Mouse (Mus musculus) hindbrain, embryonic 14.5 days (tissue): ENCODE results near the gene Dock10. TPM values are rescaled to one million over a fixed set of nuclear protein-coding genes. Genes with fewer than 3 reads are reported as not detected.
"Not testable (repeated sequence)": the region's sequence is repeated elsewhere in the genome, so short reads cannot be mapped to it uniquely, and the experiment has no call there.

ENCODE experiments used
- ATAC-seq: fragments of 200-750 bp; cut with Nextera tagmentation; 2 replicates; pipeline ENCODE4 v1.8.0; 2017; ENCODE audit warnings: moderate number of reproducible peaks, mild to moderate bottlenecking, moderate TSS enrichment, moderate library complexity; ENCODE audit not compliant: low FRiP score
- DNase-seq: peaks from one replicate; pipeline ENCODE4 v3.0.0-alpha.2; 2015; ENCODE audit warnings: low spot score
- H3K27ac ChIP-seq: fragments of 300-500 bp; sonication (generic); 2 replicates; pipeline ENCODE4 v1.5.1; 2014; ENCODE audit warnings: mild to moderate bottlenecking, moderate library complexity
- H3K27me3 ChIP-seq: fragments of 300-500 bp; sonication (generic); 2 replicates; pipeline ENCODE4 v1.6.1; 2014; ENCODE audit warnings: mild to moderate bottlenecking, low read length, mixed read lengths; ENCODE audit not compliant: control insufficient read depth, insufficient read depth
- H3K36me3 ChIP-seq: fragments of 300-500 bp; sonication (generic); replicated peaks from 2 replicates; pipeline ENCODE4 v1.6.1; 2014; ENCODE audit not compliant: control insufficient read depth, insufficient read depth
- H3K4me1 ChIP-seq: fragments of 300-500 bp; sonication (generic); replicated peaks from 2 replicates; pipeline ENCODE4 v1.6.1; 2014; ENCODE audit warnings: antibody characterized with exemption, low read length, mixed read lengths; ENCODE audit not compliant: control insufficient read depth, insufficient read depth
- H3K4me2 ChIP-seq: fragments of 300-500 bp; sonication (generic); replicated peaks from 2 replicates; pipeline ENCODE4 v1.6.1; 2014; ENCODE audit warnings: mild to moderate bottlenecking, moderate library complexity
- H3K4me3 ChIP-seq: fragments of 300-500 bp; sonication (generic); replicated peaks from 2 replicates; pipeline ENCODE4 v1.5.1; 2014; ENCODE audit warnings: mild to moderate bottlenecking, low read length
- H3K9ac ChIP-seq: fragments of 300-500 bp; sonication (generic); 2 replicates; pipeline ENCODE4 v1.6.1; 2014
- H3K9me3 ChIP-seq: fragments of 300-500 bp; sonication (generic); 2 replicates; pipeline ENCODE4 v1.6.1; 2016; ENCODE audit warnings: low read length; ENCODE audit not compliant: control insufficient read depth
- WGBS: fragments of 180-500 bp; shearing (Covaris S2); extraction: QIAGEN DNeasy Blood & Tissue Kit; methylation state at CpG from one replicate; pipeline ENCODE4 v1.1.7; 2014; 5-methylcytosine and 5-hydroxymethylcytosine counted together
- polyA plus RNA-seq: library from polyadenylated mRNA; unstranded; fragments of >200 nt; fragmentation: Nextera tagmentation; extraction: Ambion mirVana; gene quantifications from 2 replicates; pipeline ENCODE4 v1.2.1, GENCODE M21; 2014

Gene Dock10
- polyA plus RNA-seq, 1 experiment from 2014 or later, result 6.1 TPM

- Histone ChIP-seq H3K4me3 (peak overlapping the region; percentile 56), H3K9me3 (no peaks in the 10 kb centered on the region), H3K9ac (peak overlapping the region; percentile 59), H3K4me1 (no peaks in the 10 kb centered on the region), H3K36me3 (no peaks in the 10 kb centered on the region), H3K27me3 (peaks cover 11% of the 10 kb centered on the region; the same call in 1 of the 2 replicates), H3K4me2 (peak overlapping the region; percentile 77), H3K27ac (no peak overlapping the region)
- ATAC-seq (no peak), DNase-seq (no peak)
- 0% methylated on average over 6 of the region's 6 CpGs for WGBS
Observed at GRCm38 (mm10) chr1:80757650-80757976, 714 bp downstream of the Dock10 start.

- H3K36me3 ChIP-seq, result no peaks in the 10 kb centered on the region
- peak overlapping the region; percentile 59; the same call in 1 of the 2 replicates for H3K9ac ChIP-seq
- peaks cover 11% of the 10 kb centered on the region; the same call in 1 of the 2 replicates for H3K27me3 ChIP-seq
- H3K4me2 ChIP-seq, result peak overlapping the region; percentile 77
- no peaks in the 10 kb centered on the region for H3K9me3 ChIP-seq
- H3K4me1 ChIP-seq, result no peaks in the 10 kb centered on the region
- DNase-seq, result peak; percentile 41
- WGBS, result 6% methylated on average over 14 of the region's 14 CpGs
- ATAC-seq, result peak; percentile 65; the same call in 1 of the 2 replicates
- H3K27ac ChIP-seq, result no peak overlapping the region
- H3K4me3 ChIP-seq, result peak overlapping the region; percentile 56
Observed at GRCm38 (mm10) chr1:80756824-80757649, 1.3 kb downstream of the Dock10 start.

GRCm38 (mm10) chr1:80756060-80756439 lies 2.3 kb downstream of the Dock10 start:
- 21% methylated on average over 2 of the region's 2 CpGs for WGBS
- no peak for DNase-seq
- no peaks in the 10 kb centered on the region for H3K4me1 ChIP-seq
- no peak overlapping the region for H3K4me2 ChIP-seq
- H3K9ac ChIP-seq, result no peak overlapping the region
- no peak overlapping the region for H3K4me3 ChIP-seq
- peaks cover 11% of the 10 kb centered on the region; the same call in 1 of the 2 replicates for H3K27me3 ChIP-seq
- no peaks in the 10 kb centered on the region for H3K9me3 ChIP-seq
- no peak for ATAC-seq
- H3K27ac ChIP-seq, result no peak overlapping the region
- H3K36me3 ChIP-seq, result no peaks in the 10 kb centered on the region

GRCm38 (mm10) chr1:80755296-80756059 lies 2.8 kb downstream of the Dock10 start:
- Histone ChIP-seq H3K4me3 (no peak overlapping the region), H3K9ac (no peak overlapping the region), H3K4me1 (no peaks in the 10 kb centered on the region), H3K9me3 (no peaks in the 10 kb centered on the region), H3K27ac (no peak overlapping the region), H3K36me3 (no peaks in the 10 kb centered on the region), H3K4me2 (no peak overlapping the region), H3K27me3 (peaks cover 11% of the 10 kb centered on the region; the same call in 1 of the 2 replicates)
- ATAC-seq, result no peak
- DNase-seq, result no peak
- WGBS, result 87% methylated on average over 7 of the region's 7 CpGs

- not testable (repeated sequence) for DNase-seq, ATAC-seq, H3K27me3 ChIP-seq, H3K4me1 ChIP-seq, H3K36me3 ChIP-seq, H3K4me2 ChIP-seq, H3K4me3 ChIP-seq, H3K27ac ChIP-seq, H3K9ac ChIP-seq, H3K9me3 ChIP-seq
- WGBS, result 98% methylated on average over 2 of the region's 2 CpGs
Observed at GRCm38 (mm10) chr1:80749122-80749521, 9.2 kb downstream of the Dock10 start.

GRCm38 (mm10) chr1:80746691-80747463 lies 11.4 kb downstream of the Dock10 start:
- H3K36me3 ChIP-seq, result no peaks in the 10 kb centered on the region
- DNase-seq, result no peak
- WGBS, result 75% methylated on average over 2 of the region's 2 CpGs
- ATAC-seq, result no peak
- no peak overlapping the region for H3K4me2 ChIP-seq
- H3K4me3 ChIP-seq, result no peak overlapping the region
- H3K9ac ChIP-seq, result no peak overlapping the region
- no peak overlapping the region for H3K27ac ChIP-seq
- no peaks in the 10 kb centered on the region for H3K9me3 ChIP-seq
- H3K27me3 ChIP-seq, result no peaks in the 10 kb centered on the region
- no peaks in the 10 kb centered on the region for H3K4me1 ChIP-seq

GRCm38 (mm10) chr1:80746195-80746594 lies 12.1 kb downstream of the Dock10 start:
- Histone ChIP-seq H3K36me3 (no peaks in the 10 kb centered on the region), H3K4me1 (no peaks in the 10 kb centered on the region), H3K9ac (no peak overlapping the region), H3K4me2 (no peak overlapping the region), H3K27ac (no peak overlapping the region), H3K4me3 (no peak overlapping the region), H3K9me3 (no peaks in the 10 kb centered on the region), H3K27me3 (no peaks in the 10 kb centered on the region)
- ATAC-seq, result no peak
- 90% methylated on average over 6 of the region's 6 CpGs for WGBS
- no peak for DNase-seq

- WGBS, result 42% methylated on average over 1 of the region's 1 CpGs
- DNase-seq, result no peak
- no peak overlapping the region for H3K4me3 ChIP-seq
- H3K27me3 ChIP-seq, result no peaks in the 10 kb centered on the region
- H3K9me3 ChIP-seq, result no peaks in the 10 kb centered on the region
- no peak for ATAC-seq
- H3K4me2 ChIP-seq, result no peak overlapping the region
- no peaks in the 10 kb centered on the region for H3K36me3 ChIP-seq
- no peaks in the 10 kb centered on the region for H3K4me1 ChIP-seq
- H3K9ac ChIP-seq, result no peak overlapping the region
- no peak overlapping the region for H3K27ac ChIP-seq
Observed at GRCm38 (mm10) chr1:80739472-80739871, 18.9 kb downstream of the Dock10 start.
